Mouse (Mus musculus) left cerebral cortex, adult 8-10 months (tissue): ENCODE data around the gene 1810010D01Rik. TPM values are rescaled to one million over a fixed set of nuclear protein-coding genes. Genes with fewer than 3 reads are reported as not detected.

Source experiments
- DNase-seq, 2 experiments: peaks; one replicate each; pipeline ENCODE4 v3.0.0; 2022; ENCODE audit warnings: low spot score in 2 of 2
- total RNA-seq, 4 experiments: library from RNA; stranded (reverse); gene quantifications; 2 replicates each; pipeline ENCODE4 v1.2.4; 2022

The 1810010D01Rik gene
- total RNA-seq, 4 experiments from 2014 or later, result 0.68 TPM; not detected in 3

GRCm38 (mm10) chr7:145176750-145177589 lies 30.9 kb downstream of the 1810010D01Rik start:
- DNase-seq, result no peak

GRCm38 (mm10) chr7:145173563-145173962 lies 34.4 kb downstream of the 1810010D01Rik start:
- DNase-seq, result no peak

- DNase-seq, result no peak
Observed at GRCm38 (mm10) chr7:145173116-145173515, 34.8 kb downstream of the 1810010D01Rik start.

GRCm38 (mm10) chr7:145169703-145170102 lies 38.2 kb downstream of the 1810010D01Rik start:
- no peak for DNase-seq

GRCm38 (mm10) chr7:145159283-145160240 lies 48.4 kb downstream of the 1810010D01Rik start:
- DNase-seq, result no peak

Other genes with a start within 250 kb of the 1810010D01Rik start
- gene Tpcn2, start 75.9 kb upstream of the 1810010D01Rik start, total RNA-seq, result 1 to 10 TPM; 4.5 to 7.3 (median 5.7) TPM
- 1 to 10 TPM; 1.3 to 2.1 (median 1.7) TPM for gene Mrgprf, start 92.7 kb upstream of the 1810010D01Rik start, total RNA-seq
- not detected for gene Mrgprd, start 106.7 kb upstream of the 1810010D01Rik start, total RNA-seq